Mouse (Mus musculus) E14TG2a.4 (cell line): Measurements from ENCODE around the gene Ppih.

Experiments
- CTCF ChIP-seq: conservative IDR thresholded peaks from 2 replicates; pipeline ENCODE4 v1.5.1; 2014; ENCODE audit warnings: low read length
- NANOG ChIP-seq: IDR thresholded peaks from 2 replicates; pipeline ENCODE4 v1.6.1; 2014; ENCODE audit warnings: borderline replicate concordance, low read length, mixed read lengths

DNA sequence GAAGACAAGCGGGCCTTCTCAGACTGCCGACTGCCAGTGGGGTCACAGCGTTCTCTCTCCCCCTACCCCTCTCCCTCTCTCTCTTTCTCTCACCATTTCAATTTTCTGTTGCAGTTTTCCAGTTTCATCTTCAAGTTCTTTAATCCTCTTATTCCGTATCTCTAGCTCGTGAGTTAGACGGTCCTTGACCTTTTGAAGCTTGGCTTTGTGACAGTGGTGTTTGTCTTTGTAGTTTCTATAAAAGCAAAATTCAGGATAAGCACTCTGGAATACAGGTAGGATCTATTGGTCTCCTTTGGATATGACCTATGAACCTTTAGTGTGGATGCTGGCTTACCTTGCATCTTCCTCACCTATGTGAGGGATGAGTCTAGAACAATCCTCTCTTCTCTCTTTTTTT, 13.1 kb upstream of the Ppih start:
- TF ChIP-seq CTCF (no peak), NANOG (no peak)
